ENCODE assay signal across 8 mouse cellular contexts in the genomic region with DNA sequence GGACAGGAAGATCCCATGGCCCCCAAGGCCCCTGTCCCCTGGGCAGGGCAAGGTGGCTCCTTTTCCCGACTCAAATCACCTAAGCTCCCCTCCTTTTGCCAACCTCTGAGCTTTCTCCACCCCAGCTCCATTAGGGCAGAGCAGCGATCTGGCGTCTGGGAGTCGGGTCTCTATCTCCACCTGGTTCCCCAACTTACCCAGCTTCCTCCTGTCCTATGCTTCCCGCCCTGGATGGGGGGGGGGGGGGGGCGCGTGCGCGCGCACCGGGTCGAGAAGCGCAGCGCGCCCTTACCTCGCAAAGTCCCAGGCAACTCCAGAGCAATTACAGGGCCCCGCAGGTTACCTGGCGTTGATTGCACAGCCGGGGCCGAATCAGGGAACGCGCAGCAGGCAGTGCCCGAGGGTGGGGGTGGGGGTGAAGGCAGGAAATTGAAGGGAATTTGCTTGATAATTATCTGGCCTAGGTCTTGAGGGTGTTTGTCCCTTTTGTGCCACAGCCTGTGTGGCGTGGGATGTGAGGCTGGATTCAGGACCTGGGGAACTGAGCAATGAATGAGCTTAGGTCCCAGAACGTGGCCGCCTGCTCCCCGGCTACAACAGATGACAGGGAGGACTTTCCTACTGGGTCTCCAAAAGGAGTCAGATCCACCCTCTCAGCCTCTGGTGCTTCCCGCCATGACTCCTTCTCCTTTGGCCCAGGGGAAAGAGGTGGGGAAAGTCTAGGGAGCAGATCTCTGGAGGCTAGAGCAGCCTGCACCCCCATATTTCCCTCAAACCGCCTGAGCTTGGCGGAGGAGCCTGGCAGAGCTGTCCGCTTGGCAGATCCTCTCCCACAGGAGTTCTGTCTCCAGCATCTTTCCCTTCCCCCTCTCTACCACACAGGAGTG.
DNase-seq lines count a peak whose midpoint lies in the region; ATAC-seq lines count a peak whose summit lies in the region.

No protein-coding gene starts in this region.

- no peak for DNase-seq in kidney, postnatal 10 days
- peak; percentile 56 for DNase-seq in cerebellum, adult 8-10 months
- no peak for DNase-seq in B cell, adult 2 months
- no peak for DNase-seq in ovary, postnatal 10 days (ENCODE audit: low spot score)
- no peak for DNase-seq in lung, adult 18-20 months

- peaks cover 17% of the 10 kb centered on the region for H3K4me1 ChIP-seq in kidney, embryonic 15.5 days
- H3K4me1 ChIP-seq in hindbrain, embryonic 13.5 days (replicated peaks): peaks cover 21% of the 10 kb centered on the region
- H3K4me1 ChIP-seq in midbrain, embryonic 16.5 days (ENCODE audit: control insufficient read depth, insufficient read depth, low read length): peaks cover 17% of the 10 kb centered on the region

- peak overlapping the region; percentile 41; the same call in 1 of the 2 replicates for H3K9ac ChIP-seq in kidney, embryonic 15.5 days
- H3K9ac ChIP-seq in hindbrain, embryonic 13.5 days: peak overlapping the region; percentile 58
- peak overlapping the region; percentile 53; the same call in 1 of the 2 replicates for H3K9ac ChIP-seq in midbrain, embryonic 16.5 days (ENCODE audit: low read depth, low read length)

- H3K36me3 ChIP-seq in kidney, embryonic 15.5 days: no peaks in the 10 kb centered on the region
- H3K36me3 ChIP-seq in hindbrain, embryonic 13.5 days: no peaks in the 10 kb centered on the region
- no peaks in the 10 kb centered on the region for H3K36me3 ChIP-seq in midbrain, embryonic 16.5 days (ENCODE audit: control insufficient read depth, insufficient read depth, low read length)

- peak overlapping the region; percentile 73 for H3K4me2 ChIP-seq in kidney, embryonic 15.5 days
- peak overlapping the region; percentile 64 for H3K4me2 ChIP-seq in hindbrain, embryonic 13.5 days
- peak overlapping the region; percentile 76 for H3K4me2 ChIP-seq in midbrain, embryonic 16.5 days (ENCODE audit: low read length)

- 6% methylated on average over 31 of the region's 31 CpGs for WGBS in kidney, embryonic 15.5 days
- 3% methylated on average over 30 of the region's 31 CpGs for WGBS in hindbrain, embryonic 13.5 days
- 7% methylated on average over 28 of the region's 31 CpGs for WGBS in midbrain, embryonic 16.5 days

- ATAC-seq in kidney, embryonic 15.5 days (replicated peaks; ENCODE audit: low FRiP score): peak; percentile 65
- ATAC-seq in hindbrain, embryonic 13.5 days (ENCODE audit: low FRiP score): peak; percentile 70
- peak; percentile 60 for ATAC-seq in midbrain, embryonic 16.5 days

- no peak overlapping the region for H3K27ac ChIP-seq in kidney, embryonic 15.5 days
- H3K27ac ChIP-seq in hindbrain, embryonic 13.5 days: peak overlapping the region; percentile 62
- H3K27ac ChIP-seq in midbrain, embryonic 16.5 days (ENCODE audit: low read length): no peak overlapping the region

- H3K9me3 ChIP-seq in kidney, embryonic 15.5 days (replicated peaks): no peaks in the 10 kb centered on the region
- H3K9me3 ChIP-seq in hindbrain, embryonic 13.5 days: no peaks in the 10 kb centered on the region
- H3K9me3 ChIP-seq in midbrain, embryonic 16.5 days (replicated peaks; ENCODE audit: control insufficient read depth, low read length, poor library complexity, severe bottlenecking): no peaks in the 10 kb centered on the region

- peak overlapping the region; percentile 36 for H3K4me3 ChIP-seq in kidney, embryonic 15.5 days (replicated peaks)
- peak overlapping the region; percentile 35 for H3K4me3 ChIP-seq in hindbrain, embryonic 13.5 days
- peak overlapping the region; percentile 37 for H3K4me3 ChIP-seq in midbrain, embryonic 16.5 days (ENCODE audit: low read depth, low read length)

- peaks cover 46% of the 10 kb centered on the region for H3K27me3 ChIP-seq in kidney, embryonic 15.5 days
- peaks cover 24% of the 10 kb centered on the region for H3K27me3 ChIP-seq in hindbrain, embryonic 13.5 days
- peaks cover 5% of the 10 kb centered on the region; the same call in 1 of the 2 replicates for H3K27me3 ChIP-seq in midbrain, embryonic 16.5 days (ENCODE audit: control insufficient read depth, insufficient read depth, low read depth, low read length)
